Mouse (Mus musculus) MEL-GATA-1-ER (cell line): Measurements from ENCODE around the gene Gm20388.

Experiments used
- DNase-seq: peaks from one replicate; pipeline ENCODE4 v3.0.0-alpha.2; 2012; ENCODE audit warnings: low read depth; ENCODE audit errors: extremely low read depth

Gm20388 gene

DNA sequence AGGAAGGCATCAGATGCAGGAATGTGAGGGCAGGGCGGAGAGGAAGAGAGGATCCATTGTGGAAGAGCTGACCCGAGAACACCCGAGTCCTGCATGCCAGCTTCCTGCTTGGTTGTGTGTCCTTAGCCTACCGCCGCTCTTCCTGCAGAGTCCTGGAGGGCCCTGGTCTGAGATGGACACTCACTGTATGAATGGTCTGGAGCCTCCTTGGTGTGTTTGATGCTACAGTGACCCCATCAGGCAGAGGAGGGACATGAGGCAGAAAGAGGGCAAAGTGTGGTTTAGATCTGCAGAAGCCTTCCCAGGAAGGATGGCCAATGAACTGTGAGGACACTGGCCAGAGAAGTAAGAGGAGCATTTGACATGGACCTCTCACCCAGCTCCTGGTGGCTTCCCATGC lies 3244.5 kb downstream of the Gm20388 start:
- no peak for DNase-seq

DNA sequence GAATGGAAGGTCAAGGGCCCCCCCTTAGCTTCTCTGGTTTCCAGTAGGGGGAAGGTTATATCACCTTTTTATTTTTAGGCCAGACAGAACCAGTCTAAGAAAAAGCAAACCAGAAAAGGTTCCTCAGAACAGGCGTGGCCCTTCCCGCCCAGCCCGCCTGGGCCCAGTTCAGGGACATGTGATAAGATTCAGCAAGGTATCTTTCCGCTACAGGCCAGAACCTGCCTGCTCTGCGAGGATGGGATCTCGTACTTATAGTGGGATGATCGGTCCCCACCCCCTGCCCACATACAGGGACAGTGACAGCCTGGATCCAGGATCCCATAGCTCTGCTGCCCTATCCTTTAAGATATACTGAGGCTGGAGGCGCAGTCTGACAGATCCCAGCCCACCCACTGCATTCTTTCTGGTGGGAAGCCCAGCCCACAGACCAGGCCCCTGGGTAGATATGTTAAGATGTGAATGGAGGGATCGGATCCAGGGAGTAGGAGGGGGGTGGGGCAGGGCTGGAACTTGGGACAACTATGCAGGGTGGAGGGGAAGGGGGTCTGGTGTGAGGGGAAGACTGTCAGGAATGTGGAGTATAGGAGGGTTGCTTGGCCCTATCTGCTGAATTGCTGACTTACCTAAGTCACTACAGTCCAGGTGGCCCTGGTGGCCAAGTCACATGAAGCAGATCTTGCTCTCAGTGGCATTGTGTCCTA lies 3245.6 kb downstream of the Gm20388 start:
- no peak for DNase-seq

DNA sequence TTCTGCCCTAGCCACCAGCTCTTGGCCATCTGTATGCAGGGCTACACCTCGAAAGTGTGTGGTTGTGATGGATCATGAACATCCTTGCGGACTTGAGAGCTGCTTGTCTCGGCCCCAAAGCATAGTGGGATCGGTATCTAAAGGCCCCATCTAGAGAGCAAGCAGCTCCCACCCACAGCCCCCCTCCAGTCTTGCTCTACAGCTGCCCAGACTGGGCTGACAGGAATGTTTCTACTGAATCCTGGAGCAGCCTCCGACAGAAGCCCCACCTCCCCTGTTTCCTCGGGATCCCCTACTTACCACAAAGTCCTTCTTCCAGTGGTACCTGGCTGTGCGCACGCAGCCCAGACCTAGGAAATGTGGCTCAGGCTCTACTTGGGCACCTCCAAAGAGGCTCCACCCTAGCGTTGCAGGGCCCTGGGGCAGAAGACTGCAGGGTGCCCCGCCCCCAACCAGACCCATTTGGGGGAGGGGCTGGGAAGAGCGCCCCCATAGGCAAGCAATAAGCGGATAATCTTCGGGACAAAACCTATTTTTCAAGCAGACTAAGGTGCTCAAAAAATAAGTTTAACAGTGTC lies 3247.3 kb downstream of the Gm20388 start, which contains the start of gene Sult5a1:
Gene Sult5a1 (minus strand): TSS at position 428 of the 578 bp plus-strand sequence.
- no peak for DNase-seq

DNA sequence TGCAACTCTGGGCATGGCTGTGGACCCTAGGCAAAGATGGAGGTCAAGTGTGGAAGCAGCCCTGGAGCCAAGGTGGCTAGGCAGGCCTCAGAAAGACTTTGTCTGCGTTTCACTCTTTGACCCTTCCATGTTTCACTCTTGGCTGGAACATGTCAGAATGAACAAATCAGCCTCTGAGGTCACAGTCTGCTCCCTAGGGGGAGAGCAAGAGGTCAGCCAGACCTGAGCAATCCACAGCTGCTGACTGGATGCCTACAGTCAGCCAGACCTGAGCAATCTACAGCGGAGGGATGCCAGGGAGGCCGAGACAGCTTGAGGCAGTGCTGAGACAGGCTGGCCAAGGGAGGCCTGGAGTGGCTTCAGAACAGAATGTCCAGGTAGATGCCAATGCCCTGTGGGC lies 3270.8 kb downstream of the Gm20388 start:
- no peak for DNase-seq

DNA sequence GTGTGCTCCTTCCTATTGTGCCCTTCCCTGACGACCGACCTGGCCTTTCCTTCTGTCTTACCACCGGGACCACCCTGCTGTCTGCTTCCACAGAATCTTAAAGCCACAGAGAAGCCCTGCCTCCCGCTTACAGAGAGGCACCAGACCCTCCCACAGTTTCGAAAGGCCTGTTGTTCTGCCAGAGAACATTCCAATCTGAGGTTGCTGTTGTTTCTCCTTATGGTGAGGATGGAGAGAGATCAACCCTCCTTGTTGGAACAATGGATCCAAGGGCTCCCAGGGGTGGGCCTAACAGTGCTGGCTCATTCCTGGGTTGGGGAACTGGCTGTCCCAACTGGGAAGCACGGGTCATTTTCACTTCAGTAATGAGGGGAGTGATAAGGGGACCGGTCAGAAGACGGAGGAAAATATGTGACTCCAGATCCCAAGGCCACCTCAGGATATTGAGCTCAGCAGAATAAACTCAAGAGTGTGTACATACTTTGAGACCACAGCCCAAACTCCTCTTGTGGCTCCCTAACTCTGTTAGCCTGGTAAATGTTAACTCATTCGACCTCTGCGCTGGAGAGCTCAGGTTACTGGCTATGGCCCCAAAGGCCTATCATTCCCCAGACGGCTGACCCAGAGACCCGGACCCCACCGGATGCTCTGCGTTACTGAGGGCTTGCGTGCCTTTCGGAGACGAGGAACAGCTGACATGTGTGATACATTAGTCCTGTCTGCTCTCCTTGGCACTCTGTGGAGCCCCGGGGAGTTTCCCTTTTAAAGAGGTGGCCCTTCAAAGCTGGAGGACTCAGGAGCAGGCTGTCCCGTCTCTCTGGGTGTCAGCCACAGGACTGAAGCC lies 3275.1 kb downstream of the Gm20388 start, which contains the start of gene Dpep1:
Gene Dpep1 (plus strand): TSS at position 677 of the 844 bp plus-strand sequence.
- DNase-seq = no peak

DNA sequence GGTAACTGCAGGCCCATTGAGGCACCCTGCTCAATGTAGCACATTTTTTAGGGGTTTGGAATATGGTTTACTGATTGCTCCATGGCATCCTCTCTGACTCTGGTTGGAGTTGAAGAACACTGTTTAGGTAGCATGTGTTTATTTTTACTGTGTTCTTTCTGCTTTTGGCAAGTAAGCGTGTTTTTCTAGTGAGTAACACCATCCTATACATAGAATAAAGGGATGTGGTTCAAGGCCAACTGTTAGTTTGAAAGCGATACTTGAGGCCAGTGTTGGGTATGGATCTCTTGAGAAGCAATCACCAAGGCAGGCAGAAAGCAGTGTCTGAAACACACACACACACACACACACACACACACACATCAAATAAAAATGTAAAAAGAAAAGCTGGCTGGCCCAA lies 3277.4 kb downstream of the Gm20388 start:
- no peak for DNase-seq

DNA sequence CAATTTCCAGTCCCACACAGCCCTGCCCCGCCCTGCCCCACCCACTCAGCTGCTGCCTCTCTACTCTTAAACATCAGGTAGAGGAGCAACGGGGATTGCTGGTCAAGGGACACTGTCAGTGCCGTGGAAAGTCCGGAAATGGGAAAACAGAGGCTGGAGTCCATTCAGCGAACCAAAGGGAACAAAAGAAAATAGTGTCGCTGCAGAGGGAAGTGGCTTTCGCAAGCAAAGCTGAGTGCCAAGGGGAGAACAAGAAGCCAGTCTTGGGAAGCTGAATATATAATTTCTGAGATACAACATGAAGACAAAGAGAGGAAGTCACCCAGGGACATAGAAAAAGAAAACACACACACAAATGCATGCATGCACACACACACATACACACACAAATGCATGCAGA lies 3278.2 kb downstream of the Gm20388 start:
- DNase-seq = no peak

DNA sequence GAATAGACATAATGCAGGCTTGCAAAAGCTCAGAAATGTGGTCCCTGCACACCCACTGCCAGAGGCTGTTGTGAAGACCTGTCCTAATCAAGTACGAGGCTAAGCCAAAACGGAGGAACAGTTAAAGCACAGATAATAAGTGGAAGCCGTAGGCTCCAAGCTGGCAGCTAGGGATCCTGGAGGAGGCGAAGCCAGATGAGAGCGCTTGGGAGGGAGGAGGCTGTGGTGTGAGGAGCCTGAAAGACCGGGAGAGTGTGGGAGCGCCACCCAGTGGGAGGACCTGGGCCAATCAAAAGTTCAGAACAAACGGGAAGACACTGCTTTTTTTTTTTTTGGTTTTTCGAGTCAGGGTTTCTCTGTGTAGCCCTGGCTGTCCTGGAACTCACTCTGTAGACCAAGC lies 3280.0 kb downstream of the Gm20388 start:
- peak; percentile 60 for DNase-seq

DNA sequence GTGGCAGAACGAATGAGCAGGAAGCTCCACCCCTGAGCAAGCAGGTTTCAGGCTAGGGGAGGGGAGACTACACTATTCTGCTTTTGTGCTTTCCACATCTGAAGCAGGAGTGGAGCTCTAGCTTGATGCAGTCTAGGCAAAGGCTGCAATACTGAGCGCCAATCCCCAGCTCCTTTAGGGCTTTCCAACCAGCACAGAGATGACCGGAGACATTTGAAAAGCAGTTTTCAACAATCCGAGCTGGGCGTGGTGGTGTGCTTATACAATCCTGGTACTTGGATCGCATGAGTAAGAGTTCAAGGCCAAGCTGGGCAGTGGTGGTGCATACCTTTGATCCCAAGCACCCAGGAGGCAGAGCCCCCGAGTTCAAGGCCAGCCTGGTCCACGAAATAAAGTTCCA lies 3281.3 kb downstream of the Gm20388 start:
- DNase-seq = no peak

DNA sequence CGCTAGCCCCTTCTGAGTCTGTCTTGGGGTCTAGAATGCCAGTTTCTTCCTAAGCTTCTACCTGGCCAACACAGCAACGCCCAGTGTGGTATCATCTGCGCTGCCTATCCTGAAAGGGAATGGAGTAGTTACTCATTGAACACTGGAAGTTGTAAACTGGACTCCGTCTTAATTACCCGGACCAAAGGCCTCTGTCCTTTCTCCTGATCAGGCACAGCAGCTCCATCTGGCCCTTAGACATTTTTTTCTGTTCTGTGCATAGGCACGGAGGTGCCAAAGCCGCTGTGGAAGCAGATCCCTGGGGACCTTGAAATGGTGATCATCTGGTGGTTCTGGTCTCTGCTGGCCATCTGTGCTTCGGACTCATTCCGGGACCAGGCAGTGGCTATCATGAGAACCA lies 3283.1 kb downstream of the Gm20388 start:
- DNase-seq = no peak

DNA sequence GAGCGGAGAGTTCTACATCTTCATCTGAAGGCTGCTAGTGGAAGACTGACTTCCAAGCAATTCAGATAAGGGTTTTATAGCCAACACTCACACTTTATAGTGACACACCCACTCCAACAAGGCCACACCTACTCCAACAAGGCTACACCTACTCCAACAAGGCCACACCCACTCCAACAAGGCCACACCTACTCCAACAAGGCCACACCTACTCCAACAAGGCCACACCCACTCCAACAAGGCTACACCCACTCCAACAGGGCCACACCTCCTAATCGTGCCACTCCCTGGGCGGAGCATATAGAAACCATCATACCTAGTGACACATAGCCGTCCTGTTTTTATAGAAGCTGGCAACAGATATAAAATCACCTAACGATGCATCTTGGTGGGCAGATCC lies 3286.4 kb downstream of the Gm20388 start:
- DNase-seq = peak; percentile 37

DNA sequence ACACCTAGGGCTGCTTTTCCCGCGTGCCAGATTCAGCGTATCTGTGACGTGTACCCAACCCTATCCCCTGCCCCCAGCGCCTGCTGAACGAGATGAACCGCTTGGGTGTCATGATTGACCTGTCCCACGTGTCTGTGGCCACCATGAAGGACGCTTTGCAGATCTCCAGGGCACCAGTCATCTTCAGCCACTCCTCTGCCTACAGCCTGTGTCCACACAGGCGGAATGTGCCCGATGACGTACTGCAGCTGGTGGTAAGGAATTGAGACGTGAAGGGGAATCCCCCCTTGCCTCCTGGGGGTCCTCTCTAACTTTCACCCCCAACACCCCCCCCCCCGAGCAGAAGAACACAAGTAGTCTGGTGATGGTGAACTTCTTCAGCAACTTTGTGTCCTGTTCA lies 3289.2 kb downstream of the Gm20388 start:
- DNase-seq = no peak

DNA sequence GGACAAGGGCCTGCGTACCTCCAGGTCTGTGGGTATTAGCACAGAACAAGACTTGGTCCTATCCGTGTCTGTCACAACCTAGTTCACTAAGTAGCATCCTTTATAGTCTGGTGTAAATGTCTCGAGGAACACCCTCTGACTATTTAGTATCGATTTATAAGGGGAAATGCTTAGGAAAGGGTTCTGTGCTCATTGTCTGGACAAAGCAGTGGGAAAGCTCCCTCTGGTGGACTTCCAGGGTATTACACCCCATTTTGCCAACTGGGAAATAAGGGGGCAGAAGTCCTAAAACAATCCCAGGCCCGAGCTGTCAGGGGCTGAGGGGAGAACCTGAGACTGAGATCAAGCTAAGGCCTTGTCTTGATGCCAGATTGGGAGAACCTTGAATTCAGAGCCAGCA lies 3291.6 kb downstream of the Gm20388 start:
- DNase-seq = peak; percentile 47

DNA sequence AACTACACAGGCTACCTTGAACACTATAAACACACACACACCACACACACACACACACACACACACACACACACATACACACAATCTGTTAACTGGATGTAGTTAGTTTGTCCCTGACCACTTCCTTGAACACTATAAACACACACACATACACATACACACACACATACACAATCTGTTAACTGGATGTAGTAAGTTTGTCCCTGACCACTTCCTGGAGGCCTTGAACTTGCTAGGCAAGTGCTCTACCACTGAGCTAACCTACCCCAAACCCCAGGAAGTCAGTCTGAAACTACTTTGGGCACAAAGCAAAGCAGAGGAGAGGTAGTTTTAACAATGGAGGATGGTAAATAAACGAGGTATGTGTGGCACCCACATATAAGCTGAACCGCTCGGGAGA lies 3292.9 kb downstream of the Gm20388 start:
- no peak for DNase-seq

DNA sequence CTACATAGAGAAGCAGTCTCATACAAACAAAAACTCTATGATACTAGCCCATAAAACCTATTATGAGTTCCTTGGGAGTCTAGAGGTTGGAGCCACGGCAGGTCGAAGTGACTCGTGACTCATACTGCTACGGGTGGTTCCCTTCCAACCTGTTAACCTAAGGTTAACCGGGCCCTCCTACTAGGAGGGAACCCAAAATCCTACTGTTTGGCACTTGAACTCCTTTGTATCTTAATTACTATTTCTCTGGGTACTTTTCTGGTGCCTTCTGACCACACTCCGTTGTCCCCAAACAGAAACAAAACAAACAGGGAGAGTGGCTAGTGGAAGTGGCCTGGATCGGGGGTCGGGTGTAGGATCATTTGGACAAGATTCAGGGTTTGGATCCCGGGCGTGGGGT lies 3301.2 kb downstream of the Gm20388 start:
- no peak for DNase-seq

DNA sequence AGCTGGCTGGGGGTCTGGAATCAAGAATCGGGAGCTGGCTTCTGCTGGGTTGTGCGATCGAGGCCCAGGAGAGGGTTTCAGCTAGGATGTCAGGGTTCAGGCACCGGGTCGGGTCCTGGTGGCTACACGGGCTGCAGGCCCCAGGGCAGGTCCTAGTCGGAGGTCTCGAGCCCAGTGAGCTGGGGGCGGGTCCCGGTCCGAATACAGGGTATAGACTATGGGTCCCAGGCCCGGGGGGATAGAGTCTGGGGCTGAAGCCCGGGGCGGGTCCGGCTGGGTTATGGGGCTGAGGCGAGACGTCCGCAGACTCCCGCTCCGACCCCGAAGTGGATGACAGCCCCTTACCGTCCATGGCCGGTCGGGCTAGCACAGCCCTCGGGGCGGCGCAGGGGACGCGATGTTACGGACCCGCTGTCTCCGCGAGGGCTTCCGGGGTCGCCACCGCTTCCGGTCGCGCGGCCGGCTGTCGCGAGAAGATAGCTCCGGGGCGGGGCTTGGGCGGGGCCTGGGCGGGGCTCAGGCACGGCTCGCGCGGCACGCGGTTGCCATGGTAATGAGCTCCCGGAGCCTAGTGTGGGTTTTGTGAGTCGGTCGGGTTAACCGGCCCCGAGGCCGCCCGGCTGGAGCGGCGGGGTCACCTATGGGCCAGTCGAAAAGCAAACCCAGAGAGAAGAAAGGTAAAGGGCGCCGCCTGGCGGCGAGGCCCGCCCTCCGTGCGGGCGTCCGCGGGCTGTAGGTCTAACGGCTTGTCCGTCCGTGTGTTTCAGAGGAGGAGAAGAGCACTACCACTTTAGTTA lies 3301.9 kb downstream of the Gm20388 start, which contains the start of the genes Chmp1a and Spata33:
Gene Chmp1a (minus strand): TSS at position 443 of the 797 bp plus-strand sequence.
Gene Spata33 (plus strand): TSS at position 512 of the 797 bp plus-strand sequence.
- DNase-seq = peak; percentile 55

DNA sequence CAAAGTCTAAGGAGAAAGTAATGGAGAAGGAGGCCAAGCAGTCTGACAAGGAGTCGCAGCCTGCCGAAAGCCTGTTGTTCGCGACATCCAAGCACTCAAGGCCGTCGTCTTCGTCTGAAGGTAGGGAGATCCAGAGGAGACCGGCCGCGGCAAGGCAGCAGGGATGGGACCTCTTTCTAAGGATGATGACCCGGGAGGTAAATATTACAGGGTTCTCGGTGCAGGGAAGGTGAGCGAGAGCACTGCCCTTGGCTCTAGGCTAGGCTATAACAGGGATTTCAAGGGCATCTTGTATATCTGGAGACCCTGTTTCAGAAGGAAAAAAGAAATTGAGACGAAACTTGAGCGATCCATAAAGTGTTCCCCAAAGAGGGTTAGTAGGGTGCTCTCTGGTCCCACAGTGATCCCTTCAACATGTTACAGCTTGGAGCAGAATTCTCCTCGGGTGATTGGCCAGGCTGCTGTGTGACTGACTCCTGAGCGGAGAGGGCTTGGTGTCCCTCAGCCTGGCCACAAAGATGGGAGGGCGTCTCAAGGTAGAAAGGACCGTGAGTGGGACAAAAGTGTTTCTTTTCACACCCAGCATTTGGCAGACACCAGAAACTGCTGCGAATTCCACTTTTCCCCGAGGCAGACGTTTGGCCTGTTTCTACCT lies 3302.6 kb downstream of the Gm20388 start:
- no peak for DNase-seq

DNA sequence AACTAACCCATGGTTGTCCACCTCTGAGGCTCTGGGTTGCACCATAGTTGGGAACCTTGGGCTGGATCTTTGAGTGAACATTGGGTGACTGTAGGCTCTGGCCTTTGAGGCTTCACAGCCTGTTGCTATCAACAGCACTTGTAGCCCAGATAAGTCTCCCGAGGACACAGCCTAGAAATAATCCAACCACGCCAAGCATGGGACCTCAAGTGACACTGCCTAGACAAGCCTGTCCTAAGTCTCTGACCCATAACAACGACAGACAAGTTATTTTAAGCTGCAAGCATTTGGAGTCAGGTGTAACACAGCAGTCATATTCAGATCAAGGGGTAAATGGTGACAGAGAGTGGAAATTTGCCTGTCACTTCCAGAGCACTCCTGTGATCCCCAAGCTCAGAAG lies 3304.8 kb downstream of the Gm20388 start:
- no peak for DNase-seq

DNA sequence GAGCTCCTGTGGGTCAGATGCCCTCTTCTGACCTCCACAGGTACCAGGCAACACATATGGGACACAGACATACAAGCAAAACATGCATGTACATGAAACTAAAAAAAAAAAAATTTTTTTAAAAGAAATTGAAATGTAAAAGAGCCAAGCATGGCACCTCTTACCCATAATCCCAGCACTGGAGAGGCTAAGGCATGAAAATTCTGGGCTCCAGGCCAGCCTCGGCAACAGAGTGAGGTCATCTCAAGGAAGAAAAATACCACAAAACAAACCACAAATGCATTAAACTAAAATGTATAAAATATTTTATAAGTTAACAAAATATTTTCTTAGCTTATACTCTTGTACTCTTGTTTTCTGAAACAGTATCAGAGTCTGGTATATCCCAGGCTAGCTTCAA lies 3310.3 kb downstream of the Gm20388 start:
- no peak for DNase-seq
